Comparison of ENCODE assay signal across 15 mouse cellular contexts in genomic region chr8:10793670-10794366, GRCm38 (mm10).
DNase-seq lines count a peak whose midpoint lies in the region; ATAC-seq and TF ChIP-seq lines count a peak whose summit lies in the region.
"Had no signal": no experiment of that assay in that cellular context is flagged by ENCODE, and none has a peak within 500 bp of the region (broad histone marks: within the 10 kb centered on the region; RNA-seq: fewer than 3 reads in every experiment).

No protein-coding gene starts in this region.

- DNase-seq in embryo, embryonic 10.5 days (ENCODE audit: low spot score): peak; percentile 22
- no peak for DNase-seq in embryo, embryonic 9.5 days (ENCODE audit: extremely low spot score)
- no peak for DNase-seq in forebrain, postnatal 0 days
- DNase-seq in cerebellum, adult 9-11 months: no peak
- no peak for DNase-seq in lung, postnatal 14 days
- DNase-seq: adrenal gland, adult 8-10 months; cerebellum, adult 2 months; lung, postnatal 4 days; thymus, adult 2 months had no signal

- H3K4me3 ChIP-seq in forebrain, postnatal 0 days (ENCODE audit: low read depth, low read length): no peak overlapping the region
- no peak overlapping the region for H3K4me3 ChIP-seq in macrophage (ENCODE audit: inconsistent target)
- H3K4me3 ChIP-seq in neural tube, embryonic 13.5 days: no peak overlapping the region
- no peak overlapping the region for H3K4me3 ChIP-seq in liver, embryonic 12.5 days
- H3K4me3 ChIP-seq: kidney, embryonic 15.5 days; limb, embryonic 13.5 days; myocyte had no signal

- H3K36me3 ChIP-seq in forebrain, postnatal 0 days (ENCODE audit: insufficient read depth): no peaks in the 10 kb centered on the region
- H3K36me3 ChIP-seq in macrophage (ENCODE audit: inconsistent target): no peaks in the 10 kb centered on the region
- H3K36me3 ChIP-seq in neural tube, embryonic 13.5 days: no peaks in the 10 kb centered on the region
- H3K36me3 ChIP-seq in liver, embryonic 12.5 days: no peaks in the 10 kb centered on the region
- H3K36me3 ChIP-seq: kidney, embryonic 15.5 days; limb, embryonic 13.5 days had no signal

- no peaks in the 10 kb centered on the region for H3K27me3 ChIP-seq in forebrain, postnatal 0 days (ENCODE audit: insufficient read depth, low read length)
- no peaks in the 10 kb centered on the region for H3K27me3 ChIP-seq in neural tube, embryonic 13.5 days
- H3K27me3 ChIP-seq in liver, embryonic 12.5 days (replicated peaks): 0 out of 2 replicates have a peak, but pooled peaks cover 4% of the 10 kb centered on the region
- H3K27me3 ChIP-seq: kidney, embryonic 15.5 days; limb, embryonic 13.5 days had no signal

- peak overlapping the region; percentile 42 for H3K27ac ChIP-seq in forebrain, postnatal 0 days (ENCODE audit: low read depth, low read length)
- peak overlapping the region; percentile 61 for H3K27ac ChIP-seq in macrophage
- H3K27ac ChIP-seq in neural tube, embryonic 13.5 days (replicated peaks): peak overlapping the region; percentile 54; the same call in 1 of the 2 replicates
- no peak overlapping the region for H3K27ac ChIP-seq in liver, embryonic 12.5 days
- H3K27ac ChIP-seq: kidney, embryonic 15.5 days; limb, embryonic 13.5 days had no signal

- WGBS in forebrain, postnatal 0 days: 85% methylated on average over 9 of the region's 9 CpGs
- 94% methylated on average over 7 of the region's 9 CpGs for WGBS in macrophage (ENCODE audit: missing documents)
- 92% methylated on average over 9 of the region's 9 CpGs for WGBS in neural tube, embryonic 13.5 days
- WGBS in liver, embryonic 12.5 days (ENCODE audit: insufficient replicate concordance): 89% methylated on average over 9 of the region's 9 CpGs

- no peaks in the 10 kb centered on the region for H3K79me2 ChIP-seq in macrophage (ENCODE audit: inconsistent target)

- no peak for ATAC-seq in forebrain, postnatal 0 days
- peak; percentile 33; the same call in 1 of the 2 replicates for ATAC-seq in neural tube, embryonic 13.5 days (ENCODE audit: low read depth)
- ATAC-seq in liver, embryonic 12.5 days: no peak

- no peaks in the 10 kb centered on the region for H3K4me1 ChIP-seq in forebrain, postnatal 0 days (ENCODE audit: insufficient read depth)
- peaks cover 13% of the 10 kb centered on the region for H3K4me1 ChIP-seq in neural tube, embryonic 13.5 days (replicated peaks)
- no peaks in the 10 kb centered on the region for H3K4me1 ChIP-seq in liver, embryonic 12.5 days
- H3K4me1 ChIP-seq: kidney, embryonic 15.5 days; limb, embryonic 13.5 days had no signal

- no peak for TF ChIP-seq CTCF in forebrain, postnatal 0 days (IDR thresholded peaks at IDR 0.05; ENCODE audit: low read depth)

- H3K9me3 ChIP-seq in forebrain, postnatal 0 days (ENCODE audit: low read length): no peaks in the 10 kb centered on the region
- no peaks in the 10 kb centered on the region for H3K9me3 ChIP-seq in neural tube, embryonic 13.5 days
- H3K9me3 ChIP-seq in liver, embryonic 12.5 days (replicated peaks): no peaks in the 10 kb centered on the region
- H3K9me3 ChIP-seq: kidney, embryonic 15.5 days; limb, embryonic 13.5 days had no signal

- H3K9ac ChIP-seq in forebrain, postnatal 0 days: no peak overlapping the region
- peak overlapping the region; percentile 26; the same call in 1 of the 2 replicates for H3K9ac ChIP-seq in neural tube, embryonic 13.5 days
- no peak overlapping the region for H3K9ac ChIP-seq in liver, embryonic 12.5 days
- H3K9ac ChIP-seq: kidney, embryonic 15.5 days; limb, embryonic 13.5 days had no signal

- no peak overlapping the region for H3K4me2 ChIP-seq in forebrain, postnatal 0 days (ENCODE audit: low read depth)
- no peak overlapping the region; the same call in 1 of the 2 replicates for H3K4me2 ChIP-seq in neural tube, embryonic 13.5 days
- H3K4me2 ChIP-seq in liver, embryonic 12.5 days: no peak overlapping the region
- H3K4me2 ChIP-seq: kidney, embryonic 15.5 days; limb, embryonic 13.5 days had no signal
